Mouse (Mus musculus): Measurements from ENCODE around the gene Adamts2.

The Adamts2 gene

GRCm38 (mm10) chr11:50601641-50602355 is at the start of gene Adamts2:
Gene Adamts2, plus strand, starts transcription at chr11:50602084.
- peak; percentile 40 to 41 for DNase-seq (ENCODE audit: low spot score in 2 of 2)

- DNase-seq (ENCODE audit: low spot score in 2 of 2): no peak
Observed at GRCm38 (mm10) chr11:50557064-50557463, 44.8 kb upstream of the Adamts2 start.

- no peak for DNase-seq (ENCODE audit: low spot score in 2 of 2)
Observed at GRCm38 (mm10) chr11:50559108-50559507, 42.8 kb upstream of the Adamts2 start.

GRCm38 (mm10) chr11:50565466-50566211 is 36.2 kb upstream of the Adamts2 start:
- no peak for DNase-seq (ENCODE audit: low spot score in 2 of 2)

- no peak for DNase-seq (ENCODE audit: low spot score in 2 of 2)
Observed at GRCm38 (mm10) chr11:50571448-50571847, 30.4 kb upstream of the Adamts2 start.

GRCm38 (mm10) chr11:50576521-50576920 is 25.4 kb upstream of the Adamts2 start:
- DNase-seq (ENCODE audit: low spot score in 2 of 2): no peak

GRCm38 (mm10) chr11:50587026-50587425 is 14.9 kb upstream of the Adamts2 start:
- peak in 1 of 2 experiments; percentile 47 for DNase-seq (ENCODE audit: low spot score in 2 of 2)

- peak; percentile 49 to 69 for DNase-seq (ENCODE audit: low spot score in 2 of 2)
Observed at GRCm38 (mm10) chr11:50587787-50588186, 14.1 kb upstream of the Adamts2 start.

- DNase-seq (ENCODE audit: low spot score in 2 of 2): peak in 1 of 2 experiments; percentile 55
Observed at GRCm38 (mm10) chr11:50589060-50589459, 12.8 kb upstream of the Adamts2 start.

GRCm38 (mm10) chr11:50591053-50591452 is 10.8 kb upstream of the Adamts2 start:
- peak; percentile 32 to 58 for DNase-seq (ENCODE audit: low spot score in 2 of 2)

GRCm38 (mm10) chr11:50592892-50593553 is 8.9 kb upstream of the Adamts2 start:
- DNase-seq (ENCODE audit: low spot score in 2 of 2): no peak

- DNase-seq (ENCODE audit: low spot score in 2 of 2): no peak
Observed at GRCm38 (mm10) chr11:50596571-50596970, 5.3 kb upstream of the Adamts2 start.

GRCm38 (mm10) chr11:50599156-50599555 is 2.7 kb upstream of the Adamts2 start:
- no peak for DNase-seq (ENCODE audit: low spot score in 2 of 2)

GRCm38 (mm10) chr11:50602356-50603081 is 635 bp downstream of the Adamts2 start:
- DNase-seq (ENCODE audit: low spot score in 2 of 2): peak; percentile 17 to 32

GRCm38 (mm10) chr11:50603082-50603910 is 1.4 kb downstream of the Adamts2 start:
- DNase-seq (ENCODE audit: low spot score in 2 of 2): peak in 1 of 2 experiments; percentile 23

- DNase-seq (ENCODE audit: low spot score in 2 of 2): no peak
Observed at GRCm38 (mm10) chr11:50604371-50604770, 2.5 kb downstream of the Adamts2 start.

- DNase-seq (ENCODE audit: low spot score in 2 of 2): no peak
Observed at GRCm38 (mm10) chr11:50611181-50611580, 9.3 kb downstream of the Adamts2 start.

- no peak for DNase-seq (ENCODE audit: low spot score in 2 of 2)
Observed at GRCm38 (mm10) chr11:50617015-50617543, 15.2 kb downstream of the Adamts2 start.

GRCm38 (mm10) chr11:50620926-50621325 is 19.0 kb downstream of the Adamts2 start:
- no peak for DNase-seq (ENCODE audit: low spot score in 2 of 2)

- DNase-seq (ENCODE audit: low spot score in 2 of 2): no peak
Observed at GRCm38 (mm10) chr11:50621364-50621763, 19.5 kb downstream of the Adamts2 start.

Measured in right cerebral cortex, adult 2 months (tissue).